Mouse (Mus musculus) heart, embryonic 11.5 days (tissue): Measurements from ENCODE around the gene Ldhb. TPM values are rescaled to one million over a fixed set of nuclear protein-coding genes. Genes with fewer than 3 reads are reported as not detected.
"Not testable (repeated sequence)": the region's sequence is repeated elsewhere in the genome, so short reads cannot be mapped to it uniquely, and the experiment has no call there.

Experiments used
- ATAC-seq: fragments of 200-750 bp; cut with Nextera tagmentation; replicated peaks from 2 replicates; pipeline ENCODE4 v1.8.0; 2017; ENCODE audit warnings: moderate library complexity; ENCODE audit not compliant: insufficient number of reproducible peaks, low FRiP score, low TSS enrichment
- H3K27ac ChIP-seq: fragments of 300-500 bp; sonication (generic); 2 replicates; pipeline ENCODE4 v1.5.1; 2014; ENCODE audit warnings: mild to moderate bottlenecking, low read depth, low read length
- H3K27me3 ChIP-seq: fragments of 300-500 bp; sonication (generic); 2 replicates; pipeline ENCODE4 v1.6.1; 2014; ENCODE audit warnings: mild to moderate bottlenecking, low read length, mixed read lengths; ENCODE audit not compliant: control insufficient read depth, insufficient read depth
- H3K36me3 ChIP-seq: fragments of 300-500 bp; sonication (generic); 2 replicates; pipeline ENCODE4 v1.6.1; 2014; ENCODE audit warnings: mild to moderate bottlenecking, low read length, moderate library complexity, mixed read lengths; ENCODE audit not compliant: control insufficient read depth, insufficient read depth
- H3K4me1 ChIP-seq: fragments of 300-500 bp; sonication (generic); 2 replicates; pipeline ENCODE4 v1.6.1; 2014; ENCODE audit warnings: low read length; ENCODE audit not compliant: control insufficient read depth, insufficient read depth
- H3K4me2 ChIP-seq: fragments of 300-500 bp; sonication (generic); 2 replicates; pipeline ENCODE4 v1.6.1; 2014; ENCODE audit warnings: mild to moderate bottlenecking, moderate library complexity
- H3K4me3 ChIP-seq: fragments of 300-500 bp; sonication (generic); 2 replicates; pipeline ENCODE4 v1.5.1; 2014; ENCODE audit warnings: low read depth, low read length
- H3K9ac ChIP-seq: fragments of 300-500 bp; sonication (generic); 2 replicates; pipeline ENCODE4 v1.6.1; 2014; ENCODE audit warnings: mild to moderate bottlenecking, low read depth, low read length, moderate library complexity
- H3K9me3 ChIP-seq: fragments of 300-500 bp; sonication (generic); replicated peaks from 2 replicates; pipeline ENCODE4 v1.6.1; 2016; ENCODE audit warnings: low read length; ENCODE audit not compliant: control insufficient read depth
- whole genome bisulfite sequencing: fragments of 180-500 bp; shearing (Covaris S2); extraction: QIAGEN DNeasy Blood & Tissue Kit; methylation state at CpG from one replicate; pipeline ENCODE4 v1.1.7; 2014; ENCODE audit not compliant: insufficient replicate concordance; 5-methylcytosine and 5-hydroxymethylcytosine counted together
- polyA plus RNA-seq: library from polyadenylated mRNA; unstranded; fragments of >200 nt; fragmentation: Nextera tagmentation; extraction: Ambion mirVana; gene quantifications from 2 replicates; pipeline ENCODE4 v1.2.1, GENCODE M21; 2014

The Ldhb gene
- polyA plus RNA-seq, 1 experiment from 2014 or later = 651 TPM

- Histone ChIP-seq H3K27me3 (peaks cover 4% of the 10 kb centered on the region; the same call in 1 of the 2 replicates), H3K4me2 (peak overlapping the region; percentile 80), H3K4me3 (peak overlapping the region; percentile 73), H3K36me3 (peaks cover 6% of the 10 kb centered on the region; the same call in 1 of the 2 replicates), H3K9me3 (no peaks in the 10 kb centered on the region), H3K4me1 (peaks cover 24% of the 10 kb centered on the region), H3K27ac (peak overlapping the region; percentile 85), H3K9ac (peak overlapping the region; percentile 85)
- peak; percentile 47 for ATAC-seq
- WGBS = under 1% methylated on average over 30 of the region's 30 CpGs
Measured at GRCm38 (mm10) chr6:142507033-142507784, 548 bp downstream of the Ldhb start.

- H3K4me3 ChIP-seq = peak overlapping the region; percentile 73
- H3K36me3 ChIP-seq = peaks cover 8% of the 10 kb centered on the region; the same call in 1 of the 2 replicates
- ATAC-seq = no peak
- 0 out of 2 replicates have a peak overlapping the region, but pooled peaks have one; percentile 85 for H3K27ac ChIP-seq
- no peaks in the 10 kb centered on the region; the same call in 1 of the 2 replicates for H3K27me3 ChIP-seq
- whole genome bisulfite sequencing = 2% methylated on average over 10 of the region's 10 CpGs
- peak overlapping the region; percentile 80 for H3K4me2 ChIP-seq
- peak overlapping the region; percentile 85 for H3K9ac ChIP-seq
- peaks cover 24% of the 10 kb centered on the region for H3K4me1 ChIP-seq
- H3K9me3 ChIP-seq = no peaks in the 10 kb centered on the region
Measured at GRCm38 (mm10) chr6:142506338-142507032, 1.3 kb downstream of the Ldhb start.

GRCm38 (mm10) chr6:142503601-142504000, 4.2 kb downstream of the Ldhb start:
- no peak overlapping the region for H3K27ac ChIP-seq
- no peak overlapping the region for H3K4me3 ChIP-seq
- peaks cover 20% of the 10 kb centered on the region for H3K4me1 ChIP-seq
- H3K4me2 ChIP-seq = no peak overlapping the region
- peaks cover 11% of the 10 kb centered on the region for H3K36me3 ChIP-seq
- no peak for ATAC-seq
- no peaks in the 10 kb centered on the region for H3K9me3 ChIP-seq
- no peak overlapping the region for H3K9ac ChIP-seq
- no peaks in the 10 kb centered on the region for H3K27me3 ChIP-seq
- WGBS = 76% methylated on average over 8 of the region's 8 CpGs

GRCm38 (mm10) chr6:142502519-142503125, 5.1 kb downstream of the Ldhb start:
- Histone ChIP-seq H3K4me1 (peaks cover 14% of the 10 kb centered on the region), H3K36me3 (peaks cover 20% of the 10 kb centered on the region), H3K27ac (no peak overlapping the region), H3K9ac (no peak overlapping the region), H3K4me3 (no peak overlapping the region), H3K27me3 (no peaks in the 10 kb centered on the region), H3K4me2 (no peak overlapping the region), H3K9me3 (no peaks in the 10 kb centered on the region)
- 86% methylated on average over 10 of the region's 10 CpGs for WGBS
- ATAC-seq = no peak

- ATAC-seq, H3K27ac ChIP-seq, H3K4me3 ChIP-seq, H3K27me3 ChIP-seq, H3K4me2 ChIP-seq, H3K4me1 ChIP-seq, H3K9ac ChIP-seq, H3K9me3 ChIP-seq: not testable (repeated sequence)
- WGBS = 92% methylated on average over 6 of the region's 6 CpGs
- H3K36me3 ChIP-seq = peaks cover 35% of the 10 kb centered on the region
Measured at GRCm38 (mm10) chr6:142490114-142490513, 17.6 kb downstream of the Ldhb start.

- H3K4me3 ChIP-seq = no peak overlapping the region
- no peak for ATAC-seq
- no peak overlapping the region for H3K27ac ChIP-seq
- H3K27me3 ChIP-seq = no peaks in the 10 kb centered on the region
- H3K9me3 ChIP-seq = no peaks in the 10 kb centered on the region
- H3K4me2 ChIP-seq = no peak overlapping the region
- no peaks in the 10 kb centered on the region for H3K4me1 ChIP-seq
- 86% methylated on average over 9 of the region's 9 CpGs for WGBS
- peaks cover 33% of the 10 kb centered on the region for H3K36me3 ChIP-seq
- H3K9ac ChIP-seq = no peak overlapping the region
Measured at GRCm38 (mm10) chr6:142487638-142488037, 20.1 kb downstream of the Ldhb start.

- Histone ChIP-seq H3K36me3 (peaks cover 25% of the 10 kb centered on the region), H3K9ac (no peak overlapping the region), H3K4me1 (no peaks in the 10 kb centered on the region), H3K4me3 (no peak overlapping the region), H3K27ac (no peak overlapping the region), H3K4me2 (no peak overlapping the region), H3K9me3 (no peaks in the 10 kb centered on the region), H3K27me3 (no peaks in the 10 kb centered on the region)
- 86% methylated on average over 4 of the region's 4 CpGs for WGBS
- ATAC-seq = no peak
Measured at GRCm38 (mm10) chr6:142485478-142486123, 22.2 kb downstream of the Ldhb start.

- no peaks in the 10 kb centered on the region for H3K9me3 ChIP-seq
- no peaks in the 10 kb centered on the region for H3K36me3 ChIP-seq
- WGBS = 70% methylated on average over 7 of the region's 7 CpGs
- H3K4me1 ChIP-seq = no peaks in the 10 kb centered on the region
- ATAC-seq = no peak
- H3K27me3 ChIP-seq = no peaks in the 10 kb centered on the region
- no peak overlapping the region for H3K27ac ChIP-seq
- H3K4me2 ChIP-seq = no peak overlapping the region
- no peak overlapping the region for H3K4me3 ChIP-seq
- H3K9ac ChIP-seq = no peak overlapping the region
Measured at GRCm38 (mm10) chr6:142477239-142477638, 30.5 kb downstream of the Ldhb start.
